Mouse (Mus musculus): ENCODE data around the gene Sirt5. TPM values are rescaled to one million over a fixed set of nuclear protein-coding genes. Genes with fewer than 3 reads are reported as not detected.

Sirt5 gene
- total RNA-seq (2015; ENCODE audit: low replicate concordance) (not detected in 2 replicates), total RNA-seq (2017; ENCODE audit: low replicate concordance) (0.76 TPM in 1 of 2 replicates, not detected in the other)

- peak; percentile 67 for ATAC-seq (replicated peaks; ENCODE audit: low FRiP score, poor library complexity, severe bottlenecking)
Measured at GRCm38 (mm10) chr13:43364985-43365824, at the start of gene Sirt5. TSS of gene Sirt5 (plus strand) at chr13:43365496.

- no peak for ATAC-seq (replicated peaks; ENCODE audit: low FRiP score, poor library complexity, severe bottlenecking)
Measured at GRCm38 (mm10) chr13:43317411-43317810, 47.9 kb upstream of the Sirt5 start.

DNA sequence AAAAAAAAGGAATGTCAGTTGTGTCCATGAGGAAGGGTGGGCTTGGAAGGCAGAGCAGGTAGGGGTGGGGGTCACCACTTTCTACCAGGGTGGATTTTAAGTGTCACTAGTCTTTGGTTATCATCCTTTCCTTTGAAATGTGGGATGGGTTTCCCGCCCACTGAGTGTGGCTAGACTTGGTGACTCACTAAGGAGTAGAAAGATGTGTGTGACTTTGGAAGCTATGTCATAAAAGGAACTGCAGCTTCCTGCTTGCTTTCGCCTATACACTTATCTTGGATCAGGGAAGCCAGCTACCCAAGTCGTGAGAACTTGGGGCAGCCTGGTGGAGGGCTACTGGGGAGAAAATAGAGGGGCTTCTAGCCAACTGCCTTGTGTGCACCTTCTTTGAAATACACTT is 45.9 kb upstream of the Sirt5 start:
- no peak for ATAC-seq (replicated peaks; ENCODE audit: low FRiP score, poor library complexity, severe bottlenecking)

- no peak for ATAC-seq (replicated peaks; ENCODE audit: low FRiP score, poor library complexity, severe bottlenecking)
Measured at GRCm38 (mm10) chr13:43321492-43321891, 43.8 kb upstream of the Sirt5 start.

- ATAC-seq (replicated peaks; ENCODE audit: low FRiP score, poor library complexity, severe bottlenecking), result no peak
Measured at GRCm38 (mm10) chr13:43325427-43325826, 39.9 kb upstream of the Sirt5 start.

GRCm38 (mm10) chr13:43331721-43332444 is 33.4 kb upstream of the Sirt5 start:
- ATAC-seq (replicated peaks; ENCODE audit: low FRiP score, poor library complexity, severe bottlenecking), result no peak

- no peak for ATAC-seq (replicated peaks; ENCODE audit: low FRiP score, poor library complexity, severe bottlenecking)
Measured at GRCm38 (mm10) chr13:43332591-43332990, 32.7 kb upstream of the Sirt5 start.

DNA sequence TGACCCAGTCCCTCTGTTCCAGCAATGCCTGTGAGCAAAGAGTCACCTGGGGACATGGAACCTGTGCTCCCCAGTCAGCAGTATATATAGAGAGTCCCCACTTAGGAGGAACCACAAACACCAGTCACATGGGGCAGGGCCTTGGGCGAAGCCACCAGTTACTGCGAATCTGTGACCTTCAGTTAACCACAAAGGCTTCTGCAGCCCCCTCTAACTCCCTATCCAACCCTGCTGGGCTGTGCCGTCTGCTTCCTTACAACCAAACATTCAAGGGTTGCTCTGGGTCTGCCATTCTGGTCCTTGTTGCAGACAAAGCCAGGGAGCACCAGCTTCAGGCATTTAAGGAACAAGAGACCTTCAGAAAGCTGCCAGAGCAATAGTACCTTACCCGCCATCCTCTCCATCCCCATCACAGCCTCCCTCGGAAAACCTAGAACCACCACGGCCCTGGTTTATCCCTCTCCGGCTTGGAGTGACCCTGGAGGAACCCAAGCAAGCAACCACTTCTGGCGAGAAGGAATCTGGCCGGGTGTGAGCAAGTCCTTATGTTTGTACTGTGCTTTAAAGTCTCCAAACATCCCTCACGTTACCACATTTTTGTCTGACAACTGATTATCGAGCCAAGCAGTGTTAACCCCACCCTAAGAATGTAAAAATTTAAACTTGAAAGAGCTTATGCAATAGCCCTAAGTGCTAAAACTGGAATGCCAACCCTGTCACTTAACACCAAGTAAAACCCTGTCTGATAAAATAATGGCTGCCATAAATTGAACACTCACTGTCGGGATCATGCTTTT is 28.7 kb upstream of the Sirt5 start:
- no peak for ATAC-seq (replicated peaks; ENCODE audit: low FRiP score, poor library complexity, severe bottlenecking)

DNA sequence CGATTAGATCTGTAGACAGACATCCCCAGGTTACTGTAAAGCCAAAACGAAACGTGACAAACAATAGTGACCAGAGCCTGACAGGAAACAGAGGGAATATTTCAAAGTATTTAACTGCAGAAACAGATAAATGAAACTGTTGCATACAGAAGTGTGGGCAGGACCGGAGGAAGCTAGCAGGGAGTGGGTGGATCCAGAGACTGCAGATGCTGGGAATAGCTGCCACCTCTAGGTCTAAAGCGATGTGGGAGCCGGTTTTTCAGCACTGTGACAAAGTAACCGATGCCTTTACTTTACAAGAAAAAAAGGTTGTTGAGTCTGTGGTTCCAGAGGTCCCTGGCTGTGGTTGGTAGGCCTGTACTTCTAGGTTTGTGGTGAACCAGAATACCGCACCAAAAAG is 27.3 kb upstream of the Sirt5 start:
- ATAC-seq (replicated peaks; ENCODE audit: low FRiP score, poor library complexity, severe bottlenecking), result no peak

GRCm38 (mm10) chr13:43338632-43339031 is 26.7 kb upstream of the Sirt5 start:
- ATAC-seq (replicated peaks; ENCODE audit: low FRiP score, poor library complexity, severe bottlenecking), result no peak

DNA sequence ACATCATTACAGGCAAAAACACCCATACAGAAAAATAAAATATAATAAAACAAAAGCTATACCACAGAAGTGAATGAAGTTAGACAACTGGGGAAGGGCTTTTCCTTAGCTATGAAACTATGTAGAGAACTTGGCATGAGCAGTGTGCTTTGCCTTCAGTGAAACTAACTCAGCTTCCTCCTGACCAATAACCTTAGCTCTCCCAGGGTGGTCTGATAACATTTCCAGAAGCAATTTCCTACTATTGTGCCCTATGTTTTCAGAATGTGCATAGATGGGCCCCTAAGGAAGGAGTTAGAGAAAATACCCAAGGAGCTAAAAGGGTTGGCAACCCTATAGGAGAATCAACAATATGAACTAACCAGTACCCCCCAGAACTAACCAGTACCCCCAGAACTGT is 18.5 kb upstream of the Sirt5 start:
- no peak for ATAC-seq (replicated peaks; ENCODE audit: low FRiP score, poor library complexity, severe bottlenecking)

DNA sequence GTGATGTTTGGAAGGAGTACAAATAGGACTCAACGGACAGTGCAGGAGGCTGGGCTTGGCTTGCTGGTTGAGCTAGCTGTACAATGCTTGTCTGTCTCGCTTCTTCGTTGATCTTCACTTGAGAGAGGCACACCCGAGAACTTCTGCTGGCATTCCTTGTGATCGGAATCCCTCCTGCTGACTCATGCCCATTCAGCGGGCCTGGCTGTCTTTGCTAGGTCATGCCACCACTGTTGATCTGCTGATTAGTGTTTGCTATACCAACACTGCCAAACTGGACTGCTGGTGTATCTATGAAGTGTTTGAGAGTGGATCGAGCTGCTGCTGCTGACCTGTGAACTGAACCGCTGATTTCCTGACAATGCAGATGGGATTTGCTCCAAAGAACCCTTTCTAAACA is 15.9 kb upstream of the Sirt5 start:
- ATAC-seq (replicated peaks; ENCODE audit: low FRiP score, poor library complexity, severe bottlenecking), result no peak

GRCm38 (mm10) chr13:43350489-43351169 is 14.7 kb upstream of the Sirt5 start:
- no peak for ATAC-seq (replicated peaks; ENCODE audit: low FRiP score, poor library complexity, severe bottlenecking)

DNA sequence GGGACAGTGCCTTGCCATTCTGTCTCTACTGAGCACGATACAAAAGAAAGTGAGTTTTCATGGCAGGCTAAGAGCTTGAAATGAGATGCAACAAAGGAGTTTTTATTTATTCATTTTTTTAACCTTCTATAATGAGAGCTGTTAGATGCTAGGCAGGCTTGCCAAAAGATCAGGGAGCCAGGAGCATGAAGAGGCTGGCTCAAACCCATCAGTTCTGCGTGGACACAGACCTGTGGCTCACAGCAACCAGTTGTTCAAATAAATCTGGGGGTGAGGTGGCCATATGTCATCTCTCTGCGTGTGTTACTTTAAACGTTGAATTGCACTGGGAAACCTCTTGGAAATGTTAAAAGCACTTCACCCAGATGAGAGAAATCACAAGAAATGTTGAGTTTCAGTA is 11.9 kb upstream of the Sirt5 start:
- ATAC-seq (replicated peaks; ENCODE audit: low FRiP score, poor library complexity, severe bottlenecking), result no peak

- ATAC-seq (replicated peaks; ENCODE audit: low FRiP score, poor library complexity, severe bottlenecking), result no peak
Measured at GRCm38 (mm10) chr13:43354362-43354761, 10.9 kb upstream of the Sirt5 start.

DNA sequence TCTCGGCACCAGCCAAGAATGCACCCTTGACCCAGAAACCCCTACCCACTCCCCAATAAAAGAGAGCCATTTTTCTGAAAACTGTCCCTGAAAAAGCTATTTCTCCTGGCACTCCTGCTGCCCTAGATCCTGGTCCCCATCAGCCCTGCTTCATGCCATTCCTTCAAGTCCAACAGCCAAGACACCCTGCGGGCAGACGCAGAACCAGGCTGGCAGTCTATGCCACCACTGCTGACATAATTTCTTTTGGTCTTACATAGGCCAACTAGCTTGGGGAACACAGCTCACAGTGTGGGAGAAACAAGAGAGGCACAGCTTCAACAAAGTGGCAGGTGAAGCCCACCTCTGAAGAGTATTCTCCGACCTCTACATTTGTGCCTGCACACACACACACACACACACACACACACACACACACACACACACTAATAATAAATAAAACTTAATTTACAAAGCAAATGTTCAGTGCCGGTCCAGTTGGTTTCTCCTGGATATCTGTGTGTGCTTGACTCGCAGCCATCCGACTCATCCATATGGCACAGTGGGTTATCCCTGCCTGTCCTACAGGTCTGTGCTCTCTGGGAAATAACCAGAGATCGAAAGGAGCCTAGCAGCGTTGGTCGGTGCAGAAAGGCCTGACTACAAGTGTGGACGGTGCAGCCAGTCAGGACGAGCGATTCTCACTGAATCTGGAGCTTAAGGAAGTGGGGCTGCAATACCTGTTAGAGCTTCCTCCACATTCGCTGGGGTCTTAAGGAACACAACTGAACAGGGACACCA is 8.8 kb upstream of the Sirt5 start:
- no peak for ATAC-seq (replicated peaks; ENCODE audit: low FRiP score, poor library complexity, severe bottlenecking)

GRCm38 (mm10) chr13:43360534-43360933 is 4.8 kb upstream of the Sirt5 start:
- no peak for ATAC-seq (replicated peaks; ENCODE audit: low FRiP score, poor library complexity, severe bottlenecking)

DNA sequence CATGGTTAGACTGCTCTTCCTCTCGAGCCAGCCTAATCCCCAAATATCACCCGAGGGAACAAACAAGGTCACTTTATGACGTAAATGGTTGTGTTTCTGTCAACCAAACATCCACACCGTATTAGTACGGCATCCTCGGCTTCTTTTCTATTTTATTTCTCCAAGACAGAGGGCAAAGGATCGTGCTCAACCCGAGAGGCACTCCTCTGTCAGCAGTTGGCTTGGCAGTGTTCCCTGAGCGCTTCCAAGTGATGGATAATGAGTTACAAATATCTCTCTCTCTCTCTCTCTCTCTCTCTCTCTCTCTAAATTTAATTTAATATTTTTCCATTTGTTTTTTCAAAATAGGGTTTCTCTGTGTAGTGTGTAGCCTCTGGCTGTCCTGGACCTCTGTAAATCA is 2.9 kb upstream of the Sirt5 start:
- no peak for ATAC-seq (replicated peaks; ENCODE audit: low FRiP score, poor library complexity, severe bottlenecking)

DNA sequence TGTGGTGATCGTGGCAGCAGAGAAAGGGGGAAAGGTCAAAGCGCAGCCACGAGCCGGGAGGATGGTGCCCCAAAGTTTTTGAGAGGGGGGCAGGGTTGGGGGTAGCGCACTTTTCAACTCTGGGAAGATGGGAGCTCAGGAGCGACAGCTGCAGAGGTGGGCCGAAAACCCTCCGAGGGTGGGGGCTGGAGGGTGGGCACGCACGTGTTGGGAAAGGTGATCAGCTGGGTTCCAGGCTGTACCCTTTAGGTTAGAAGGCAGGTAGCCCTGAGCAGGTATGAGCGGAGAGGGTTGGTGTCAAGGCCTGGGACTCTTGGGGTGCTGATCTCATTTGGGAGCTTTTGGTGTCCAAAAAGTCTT is 509 bp downstream of the Sirt5 start:
- no peak for ATAC-seq (replicated peaks; ENCODE audit: low FRiP score, poor library complexity, severe bottlenecking)

Measured in erythroid progenitor cell, adult 5-6 weeks (primary cell).